Mouse (Mus musculus) G1E (cell line): Measurements from ENCODE around the gene Cpa4.

Experiments used
- CTCF ChIP-seq: IDR thresholded peaks from 2 replicates; pipeline ENCODE4 v1.5.1; 2012; ENCODE audit warnings: low read depth, low read length, inconsistent platforms, mixed read lengths
- GATA1 ChIP-seq: IDR thresholded peaks from 2 replicates; pipeline ENCODE4 v1.6.1; 2012; ENCODE audit warnings: borderline replicate concordance, low read length, inconsistent platforms, mixed read lengths
- TAL1 ChIP-seq: conservative IDR thresholded peaks from 2 replicates; pipeline ENCODE4 v1.6.1; 2012; ENCODE audit warnings: low read depth, low read length, inconsistent platforms, mixed read lengths

DNA sequence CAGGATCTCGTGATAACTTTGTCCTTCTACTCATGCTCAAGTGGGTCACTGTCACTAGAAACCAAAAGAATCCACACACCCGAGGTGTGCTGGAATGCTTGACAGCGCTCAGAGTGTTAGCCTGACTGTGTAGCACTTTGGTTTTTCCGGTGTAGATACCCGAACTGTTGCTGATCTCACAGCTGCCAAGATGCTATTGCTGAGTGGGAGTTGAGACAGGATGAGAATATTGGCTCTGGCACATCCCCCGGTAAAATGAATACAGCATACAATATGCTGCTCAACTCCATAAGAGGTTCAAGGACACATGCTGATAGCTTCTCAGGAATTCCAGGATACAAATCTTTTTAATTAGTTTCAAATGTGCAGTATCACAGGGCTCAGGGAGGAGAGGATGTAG lies 39.4 kb upstream of the Cpa4 start:
- no peak for TF ChIP-seq CTCF
- TF ChIP-seq TAL1: no peak
- no peak for TF ChIP-seq GATA1
